Mouse (Mus musculus) hindbrain, embryonic 12.5 days (tissue): ENCODE measurements around the gene Tlk2. TPM values are rescaled to one million over a fixed set of nuclear protein-coding genes. Genes with fewer than 3 reads are reported as not detected.

ENCODE experiments used
- ATAC-seq: fragments of 200-750 bp; cut with Nextera tagmentation; 2 replicates; pipeline ENCODE4 v1.8.0; 2017; ENCODE audit warnings: moderate TSS enrichment; ENCODE audit not compliant: low FRiP score
- H3K27ac ChIP-seq: fragments of 300-500 bp; sonication (generic); 2 replicates; pipeline ENCODE4 v1.5.1; 2016; ENCODE audit warnings: mild to moderate bottlenecking
- H3K27me3 ChIP-seq: fragments of 300-500 bp; sonication (generic); 2 replicates; pipeline ENCODE4 v1.6.1; 2016; ENCODE audit warnings: mild to moderate bottlenecking
- H3K36me3 ChIP-seq: fragments of 300-500 bp; sonication (generic); 2 replicates; pipeline ENCODE4 v1.6.1; 2016; ENCODE audit warnings: mild to moderate bottlenecking
- H3K4me1 ChIP-seq: fragments of 300-500 bp; sonication (generic); 2 replicates; pipeline ENCODE4 v1.6.1; 2016
- H3K4me2 ChIP-seq: fragments of 300-500 bp; sonication (generic); replicated peaks from 2 replicates; pipeline ENCODE4 v1.6.1; 2016; ENCODE audit warnings: mild to moderate bottlenecking
- H3K4me3 ChIP-seq: fragments of 300-500 bp; sonication (generic); 2 replicates; pipeline ENCODE4 v1.5.1; 2016; ENCODE audit warnings: mild to moderate bottlenecking
- H3K9ac ChIP-seq: fragments of 300-500 bp; sonication (generic); 2 replicates; pipeline ENCODE4 v1.6.1; 2016; ENCODE audit warnings: mild to moderate bottlenecking, moderate library complexity
- H3K9me3 ChIP-seq: fragments of 300-500 bp; sonication (generic); replicated peaks from 2 replicates; pipeline ENCODE4 v1.6.1; 2016; ENCODE audit warnings: mild to moderate bottlenecking
- WGBS: fragments of 180-500 bp; shearing (Covaris S2); methylation state at CpG from one replicate; pipeline ENCODE4 v1.1.7; 2016; 5-methylcytosine and 5-hydroxymethylcytosine counted together
- polyA plus RNA-seq: library from polyadenylated mRNA; unstranded; fragments of >200 nt; fragmentation: Nextera tagmentation; extraction: Ambion mirVana; gene quantifications from 2 replicates; pipeline ENCODE4 v1.2.1, GENCODE M21; 2016

The Tlk2 gene
- polyA plus RNA-seq, 1 experiment from 2014 or later, result 25.2 TPM

GRCm38 (mm10) chr11:105311291-105311975, 132.8 kb downstream of the Tlk2 start:
- Histone ChIP-seq H3K4me3 (no peak overlapping the region), H3K4me1 (peaks cover 45% of the 10 kb centered on the region), H3K9me3 (no peaks in the 10 kb centered on the region), H3K27ac (peak overlapping the region; percentile 40; the same call in 1 of the 2 replicates), H3K4me2 (no peak overlapping the region), H3K9ac (no peak overlapping the region), H3K36me3 (no peaks in the 10 kb centered on the region), H3K27me3 (no peaks in the 10 kb centered on the region)
- 0 out of 2 replicates have a peak, but pooled peaks have one; percentile 11 for ATAC-seq
- WGBS, result 56% methylated on average over 24 of the region's 24 CpGs

DNA sequence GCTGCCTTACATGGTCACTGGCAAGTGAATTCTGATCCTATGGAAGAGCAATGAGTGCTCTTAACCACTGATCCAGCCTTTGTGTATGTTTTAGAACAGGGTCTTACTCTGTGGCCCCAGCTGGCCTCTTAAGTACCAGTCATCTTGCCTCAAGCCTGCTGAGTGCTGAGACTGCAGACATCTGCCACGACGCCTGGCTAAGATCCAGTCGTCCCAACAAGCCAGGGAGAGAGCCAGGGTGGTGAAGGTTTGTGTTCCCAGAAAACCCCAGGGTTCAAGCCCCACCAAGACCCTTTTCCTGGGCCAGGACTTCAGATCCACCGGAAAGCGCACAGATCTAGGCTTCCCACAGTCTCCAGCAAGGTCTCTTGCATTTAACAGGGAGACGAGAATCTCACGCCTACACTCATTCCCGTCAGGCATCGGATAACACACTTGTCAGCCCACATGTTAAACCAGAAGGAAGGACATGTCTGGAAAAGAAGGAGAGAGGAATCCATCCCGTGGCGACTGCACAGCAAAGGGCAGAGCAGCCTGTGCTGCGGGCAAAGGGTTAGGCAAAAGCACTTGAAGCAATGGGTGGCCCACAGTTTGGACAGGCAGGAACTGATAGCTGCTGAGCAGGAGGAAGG, 133.8 kb downstream of the Tlk2 start:
- ATAC-seq, result no peak
- 50% methylated on average over 12 of the region's 12 CpGs for WGBS
- Histone ChIP-seq H3K4me2 (no peak overlapping the region), H3K27ac (peak overlapping the region; percentile 24; the same call in 1 of the 2 replicates), H3K36me3 (no peaks in the 10 kb centered on the region), H3K4me3 (no peak overlapping the region), H3K27me3 (no peaks in the 10 kb centered on the region), H3K4me1 (peaks cover 45% of the 10 kb centered on the region), H3K9ac (no peak overlapping the region; the same call in 1 of the 2 replicates), H3K9me3 (no peaks in the 10 kb centered on the region)

- no peak overlapping the region for H3K4me3 ChIP-seq
- H3K27ac ChIP-seq, result peak overlapping the region; percentile 24
- no peaks in the 10 kb centered on the region for H3K36me3 ChIP-seq
- peak; percentile 67; the same call in 1 of the 2 replicates for ATAC-seq
- 32% methylated on average over 10 of the region's 10 CpGs for WGBS
- peaks cover 45% of the 10 kb centered on the region for H3K4me1 ChIP-seq
- no peaks in the 10 kb centered on the region for H3K27me3 ChIP-seq
- H3K4me2 ChIP-seq, result no peak overlapping the region
- no peak overlapping the region; the same call in 1 of the 2 replicates for H3K9ac ChIP-seq
- no peaks in the 10 kb centered on the region for H3K9me3 ChIP-seq
Observed at GRCm38 (mm10) chr11:105312972-105313632, 134.5 kb downstream of the Tlk2 start.

DNA sequence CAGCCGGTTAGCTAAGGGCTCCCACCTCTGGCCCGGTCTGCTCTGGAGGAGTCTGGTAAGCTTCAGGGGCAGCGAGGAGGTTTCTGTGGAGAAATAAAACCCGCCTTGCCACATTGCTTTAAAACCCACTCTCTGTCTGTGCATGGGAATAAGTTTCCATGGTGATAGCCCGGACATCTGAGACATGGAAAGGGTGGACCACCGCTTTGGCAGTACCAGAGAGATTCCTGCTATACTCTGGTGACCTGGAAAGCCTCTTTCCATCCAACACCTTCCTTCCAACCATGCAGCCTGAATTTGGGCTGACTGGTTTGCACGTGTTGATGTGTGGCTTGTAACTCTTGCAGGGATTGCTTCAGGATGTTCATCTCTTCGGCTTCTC, 135.0 kb downstream of the Tlk2 start:
- Histone ChIP-seq H3K27ac (peak overlapping the region; percentile 24), H3K9ac (no peak overlapping the region)
- no peak for ATAC-seq

DNA sequence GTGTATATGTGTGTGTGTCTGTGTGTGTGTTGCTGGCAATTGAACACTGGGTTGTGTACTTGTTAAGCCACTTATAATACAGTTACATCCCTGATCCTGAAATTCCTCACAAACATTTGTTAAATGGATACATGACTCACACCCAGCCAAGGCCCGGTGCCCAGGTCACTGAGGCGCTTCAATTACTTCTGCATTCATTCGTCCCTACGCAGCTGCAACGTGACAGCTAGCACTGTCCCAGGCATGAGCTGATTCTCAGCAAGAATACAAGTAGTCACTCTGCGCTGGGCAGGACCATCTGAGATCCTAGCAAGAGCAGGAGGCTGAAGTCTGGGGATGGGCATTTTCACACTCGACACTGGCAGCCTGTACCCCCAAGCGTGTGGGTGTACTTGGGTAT, 136.7 kb downstream of the Tlk2 start:
- no peaks in the 10 kb centered on the region for H3K27me3 ChIP-seq
- 63% methylated on average over 8 of the region's 8 CpGs for WGBS
- H3K9ac ChIP-seq, result no peak overlapping the region
- H3K4me2 ChIP-seq, result no peak overlapping the region
- no peak overlapping the region for H3K4me3 ChIP-seq
- H3K36me3 ChIP-seq, result 0 out of 2 replicates have a peak, but pooled peaks cover 6% of the 10 kb centered on the region
- no peak overlapping the region for H3K27ac ChIP-seq
- H3K9me3 ChIP-seq, result no peaks in the 10 kb centered on the region
- no peak for ATAC-seq
- H3K4me1 ChIP-seq, result peaks cover 43% of the 10 kb centered on the region

More for the DNA sequence above, 135.0 kb downstream of the Tlk2 start:
- no peaks in the 10 kb centered on the region for H3K36me3 ChIP-seq
- H3K9me3 ChIP-seq, result no peaks in the 10 kb centered on the region
- H3K4me3 ChIP-seq, result no peak overlapping the region
- peaks cover 44% of the 10 kb centered on the region for H3K4me1 ChIP-seq
- no peak overlapping the region for H3K4me2 ChIP-seq
- WGBS, result 28% methylated on average over 8 of the region's 8 CpGs
- no peaks in the 10 kb centered on the region for H3K27me3 ChIP-seq

DNA sequence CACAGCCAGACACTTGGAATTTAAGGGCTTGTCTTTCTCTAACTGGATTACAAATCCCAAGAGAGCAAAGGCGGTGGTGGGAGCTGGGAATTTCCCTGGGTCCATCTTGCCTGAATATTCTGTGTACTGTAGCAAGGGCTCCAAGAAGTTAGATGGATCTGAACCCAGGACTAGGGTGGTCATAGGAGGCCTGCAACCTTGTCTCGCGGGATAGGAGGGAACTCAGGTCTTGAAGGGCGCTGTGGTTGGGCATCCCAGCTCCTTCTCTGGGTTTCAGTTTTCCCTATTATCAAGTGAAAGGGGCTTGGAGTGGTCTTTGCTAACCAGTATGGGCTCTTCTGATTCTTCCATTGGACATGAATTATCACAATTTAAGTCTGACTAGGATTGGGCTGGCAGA, 137.5 kb downstream of the Tlk2 start:
- H3K4me3 ChIP-seq, result no peak overlapping the region
- WGBS, result 88% methylated on average over 4 of the region's 4 CpGs
- no peak overlapping the region for H3K27ac ChIP-seq
- H3K27me3 ChIP-seq, result no peaks in the 10 kb centered on the region
- no peak for ATAC-seq
- no peak overlapping the region for H3K9ac ChIP-seq
- H3K4me1 ChIP-seq, result peaks cover 43% of the 10 kb centered on the region
- H3K4me2 ChIP-seq, result no peak overlapping the region
- 0 out of 2 replicates have a peak, but pooled peaks cover 6% of the 10 kb centered on the region for H3K36me3 ChIP-seq
- no peaks in the 10 kb centered on the region for H3K9me3 ChIP-seq

DNA sequence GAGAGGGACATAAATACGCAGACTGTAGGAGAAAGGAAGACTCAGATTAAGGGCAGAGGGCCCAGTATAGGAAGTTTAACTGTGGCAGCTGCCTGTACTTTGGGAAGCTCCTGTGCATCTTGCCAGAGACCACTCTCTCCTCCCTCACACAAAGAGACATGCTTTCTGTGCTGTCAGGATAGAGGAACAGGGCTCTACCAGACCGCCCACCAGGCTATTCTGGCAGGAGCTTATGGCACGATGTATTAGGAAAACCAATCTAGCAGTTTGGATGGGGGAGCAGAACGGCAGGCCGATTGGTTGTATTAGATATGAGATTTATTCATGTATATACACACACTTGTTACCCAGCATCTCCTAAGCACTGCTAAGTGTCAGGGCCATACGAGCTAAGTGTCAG, 139.2 kb downstream of the Tlk2 start:
- Histone ChIP-seq H3K4me3 (no peak overlapping the region), H3K27ac (no peak overlapping the region), H3K9ac (no peak overlapping the region), H3K4me2 (no peak overlapping the region), H3K4me1 (peaks cover 27% of the 10 kb centered on the region), H3K9me3 (no peaks in the 10 kb centered on the region), H3K27me3 (no peaks in the 10 kb centered on the region), H3K36me3 (0 out of 2 replicates have a peak, but pooled peaks cover 6% of the 10 kb centered on the region)
- 96% methylated on average over 6 of the region's 6 CpGs for WGBS
- no peak for ATAC-seq

GRCm38 (mm10) chr11:105321090-105321489, 142.5 kb downstream of the Tlk2 start:
- 85% methylated on average over 2 of the region's 2 CpGs for WGBS
- no peak for ATAC-seq
- Histone ChIP-seq H3K9ac (no peak overlapping the region), H3K4me1 (no peaks in the 10 kb centered on the region), H3K36me3 (0 out of 2 replicates have a peak, but pooled peaks cover 6% of the 10 kb centered on the region), H3K4me3 (no peak overlapping the region), H3K4me2 (no peak overlapping the region), H3K27ac (no peak overlapping the region), H3K9me3 (no peaks in the 10 kb centered on the region), H3K27me3 (no peaks in the 10 kb centered on the region)

DNA sequence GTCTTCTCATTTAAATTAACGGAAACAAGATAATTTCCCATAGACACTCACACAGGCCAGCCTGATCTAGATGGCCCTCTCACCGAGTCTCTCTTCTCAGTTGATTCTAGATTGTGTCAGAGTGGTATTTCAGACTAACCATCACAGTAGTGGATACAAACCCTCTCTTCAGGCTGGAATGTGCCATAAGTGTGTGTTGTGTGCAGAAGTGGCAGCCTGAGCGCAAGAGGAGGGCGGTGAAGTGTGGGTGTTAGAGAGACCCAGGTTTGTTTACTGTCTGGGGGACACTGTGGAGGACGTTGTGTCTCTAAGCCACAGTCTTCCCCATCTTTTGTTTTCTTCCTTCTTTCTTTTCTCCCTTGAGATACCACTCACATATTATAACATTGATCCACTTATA, 144.9 kb downstream of the Tlk2 start:
- WGBS, result 92% methylated on average over 5 of the region's 5 CpGs
- no peaks in the 10 kb centered on the region for H3K27me3 ChIP-seq
- peaks cover 6% of the 10 kb centered on the region; the same call in 1 of the 2 replicates for H3K36me3 ChIP-seq
- no peak overlapping the region for H3K27ac ChIP-seq
- ATAC-seq, result no peak
- H3K4me1 ChIP-seq, result no peaks in the 10 kb centered on the region
- H3K9ac ChIP-seq, result no peak overlapping the region
- H3K4me3 ChIP-seq, result no peak overlapping the region
- H3K9me3 ChIP-seq, result no peaks in the 10 kb centered on the region
- H3K4me2 ChIP-seq, result no peak overlapping the region

DNA sequence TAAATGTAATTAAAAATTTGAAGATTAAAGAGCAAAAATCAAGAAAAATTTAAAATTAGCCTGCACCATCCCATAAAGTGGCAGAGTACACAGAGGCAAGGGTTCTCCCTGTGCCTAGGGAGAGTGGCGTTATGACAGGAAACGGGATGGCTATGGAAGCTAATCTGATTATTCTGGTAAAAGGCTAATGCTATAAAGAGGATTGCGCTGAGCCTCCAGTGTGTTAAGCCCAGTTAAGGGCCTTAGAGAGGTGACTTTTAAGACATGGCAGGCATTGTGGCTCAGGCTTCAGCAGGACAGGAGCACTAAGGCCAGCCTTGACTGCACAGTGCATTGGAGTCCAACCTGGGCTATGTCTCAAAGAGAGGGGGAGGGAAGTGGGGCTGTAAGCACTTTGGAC, 148.5 kb downstream of the Tlk2 start:
- no peaks in the 10 kb centered on the region for H3K9me3 ChIP-seq

DNA sequence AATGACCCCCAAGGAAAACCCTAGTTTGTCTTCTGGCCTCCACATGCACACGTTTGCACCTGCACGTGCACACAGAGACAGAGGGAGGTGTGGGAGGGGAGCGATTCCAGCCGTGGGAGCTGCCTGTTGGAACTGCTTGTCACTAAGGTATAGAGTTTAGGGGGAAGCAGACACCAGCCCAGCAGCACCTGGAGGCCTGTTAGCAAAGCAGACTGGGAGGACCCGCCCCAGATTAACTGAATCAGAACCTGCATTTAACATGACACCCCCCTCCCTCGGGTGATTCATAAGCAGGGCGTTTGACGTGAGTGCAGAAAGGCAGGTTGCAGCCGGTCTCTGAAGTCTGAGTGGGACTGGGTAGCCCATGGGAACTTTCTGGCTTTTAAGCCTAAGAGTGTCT, 151.4 kb downstream of the Tlk2 start:
- Histone ChIP-seq H3K27me3 (no peaks in the 10 kb centered on the region), H3K27ac (no peak overlapping the region), H3K4me2 (no peak overlapping the region), H3K36me3 (no peaks in the 10 kb centered on the region; the same call in 1 of the 2 replicates), H3K9me3 (no peaks in the 10 kb centered on the region), H3K9ac (no peak overlapping the region), H3K4me1 (peaks cover 14% of the 10 kb centered on the region), H3K4me3 (no peak overlapping the region)
- 75% methylated on average over 9 of the region's 9 CpGs for WGBS
- ATAC-seq, result no peak

More for the DNA sequence above, 148.5 kb downstream of the Tlk2 start:
- Histone ChIP-seq H3K4me3 (no peak overlapping the region), H3K27me3 (no peaks in the 10 kb centered on the region), H3K27ac (no peak overlapping the region), H3K4me2 (no peak overlapping the region), H3K36me3 (no peaks in the 10 kb centered on the region; the same call in 1 of the 2 replicates), H3K9ac (no peak overlapping the region), H3K4me1 (peaks cover 8% of the 10 kb centered on the region)
- WGBS, result 96% methylated on average over 3 of the region's 3 CpGs
- no peak for ATAC-seq

GRCm38 (mm10) chr11:105331129-105331528, 152.5 kb downstream of the Tlk2 start:
- ATAC-seq, result no peak
- no peak overlapping the region for H3K9ac ChIP-seq
- H3K27me3 ChIP-seq, result no peaks in the 10 kb centered on the region
- H3K27ac ChIP-seq, result no peak overlapping the region
- no peaks in the 10 kb centered on the region; the same call in none of the 2 replicates for H3K36me3 ChIP-seq
- H3K9me3 ChIP-seq, result no peaks in the 10 kb centered on the region
- no peak overlapping the region for H3K4me2 ChIP-seq
- H3K4me3 ChIP-seq, result no peak overlapping the region
- WGBS, result 93% methylated on average over 3 of the region's 3 CpGs
- peaks cover 14% of the 10 kb centered on the region for H3K4me1 ChIP-seq
